ENCODE assay signal across 8 mouse cellular contexts in the genomic region with DNA sequence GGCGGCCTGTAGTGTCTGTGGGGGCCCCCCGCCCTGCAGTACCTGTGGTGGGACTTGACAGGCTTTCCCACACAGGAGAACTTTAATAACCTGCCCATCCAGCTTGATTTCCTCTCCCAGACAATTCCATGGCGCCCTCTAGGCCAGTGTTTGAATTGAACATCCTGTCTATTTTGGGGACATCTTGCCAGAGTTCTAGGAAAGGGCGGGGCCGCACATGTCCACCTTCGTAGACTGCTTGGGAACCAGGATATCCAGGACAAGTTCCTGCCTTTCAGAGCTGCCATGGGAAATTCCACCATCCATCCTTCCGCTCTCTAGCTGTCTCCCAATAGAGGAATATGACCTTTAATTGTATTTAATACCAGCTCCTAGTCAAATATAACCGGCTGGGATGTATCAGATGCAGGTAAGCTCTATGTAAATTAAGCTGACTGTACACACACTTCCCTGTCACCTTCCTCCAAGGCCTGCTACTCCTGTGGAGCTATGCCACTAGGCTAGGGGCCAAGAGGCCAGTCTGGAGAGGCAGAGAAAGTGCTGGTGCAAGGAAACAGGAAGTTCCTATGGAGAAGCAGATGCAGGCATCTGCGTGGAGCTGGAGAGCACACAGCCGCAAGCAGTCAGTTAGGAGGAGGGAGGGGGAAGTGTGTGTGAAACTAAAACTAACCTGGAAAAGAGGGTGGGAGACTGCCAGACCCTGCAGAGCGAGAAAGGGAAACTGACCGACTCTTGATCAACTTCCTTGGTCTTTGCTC. TPM values are rescaled to one million over a fixed set of nuclear protein-coding genes. Genes with fewer than 3 reads are reported as not detected.
DNase-seq lines count a peak whose midpoint lies in the region; ATAC-seq and TF ChIP-seq lines count a peak whose summit lies in the region.

No protein-coding gene starts in this region.

- H3K4me1 ChIP-seq in forebrain, embryonic 10.5 days, result peaks cover 21% of the 10 kb centered on the region
- H3K4me1 ChIP-seq in forebrain, embryonic 14.5 days (ENCODE audit: control insufficient read depth, insufficient read depth, low read length), result no peaks in the 10 kb centered on the region
- peaks cover 22% of the 10 kb centered on the region for H3K4me1 ChIP-seq in lung, embryonic 15.5 days
- H3K4me1 ChIP-seq in midbrain, postnatal 0 days (ENCODE audit: insufficient read depth, low read length), result no peaks in the 10 kb centered on the region

- H3K9me3 ChIP-seq in forebrain, embryonic 10.5 days, result no peaks in the 10 kb centered on the region
- no peaks in the 10 kb centered on the region for H3K9me3 ChIP-seq in forebrain, embryonic 14.5 days (replicated peaks; ENCODE audit: control insufficient read depth, low read length)
- no peaks in the 10 kb centered on the region for H3K9me3 ChIP-seq in lung, embryonic 15.5 days
- no peaks in the 10 kb centered on the region for H3K9me3 ChIP-seq in midbrain, postnatal 0 days (ENCODE audit: low read length)

- no peak for DNase-seq in forebrain, embryonic 10.5 days (ENCODE audit: extremely low spot score, low spot score)
- no peak for DNase-seq in forebrain, embryonic 14.5 days (ENCODE audit: low spot score)
- peak; percentile 7 for DNase-seq in brain, embryonic 14.5 days (ENCODE audit: low read depth)
- DNase-seq in kidney, adult 11 months, result peak; percentile 65
- no peak for DNase-seq in yolk sac, embryonic 10.5 days (ENCODE audit: low spot score)
- DNase-seq in midbrain, postnatal 0 days (ENCODE audit: low spot score), result no peak
- no peak for DNase-seq in cerebellum, postnatal 25 days

- H3K4me3 ChIP-seq in forebrain, embryonic 10.5 days, result no peak overlapping the region
- H3K4me3 ChIP-seq in forebrain, embryonic 14.5 days (ENCODE audit: low read depth, low read length), result no peak overlapping the region
- no peak overlapping the region for H3K4me3 ChIP-seq in lung, embryonic 15.5 days
- H3K4me3 ChIP-seq in midbrain, postnatal 0 days (ENCODE audit: low read depth, low read length), result no peak overlapping the region

- WGBS in forebrain, embryonic 10.5 days, result 88% methylated on average over 12 of the region's 12 CpGs
- 89% methylated on average over 12 of the region's 12 CpGs for WGBS in forebrain, embryonic 14.5 days
- 71% methylated on average over 12 of the region's 12 CpGs for WGBS in lung, embryonic 15.5 days
- WGBS in midbrain, postnatal 0 days, result 82% methylated on average over 12 of the region's 12 CpGs

- H3K36me3 ChIP-seq in forebrain, embryonic 10.5 days (replicated peaks), result peaks cover 35% of the 10 kb centered on the region
- peaks cover 20% of the 10 kb centered on the region for H3K36me3 ChIP-seq in forebrain, embryonic 14.5 days (ENCODE audit: control insufficient read depth, insufficient read depth, low read length)
- H3K36me3 ChIP-seq in lung, embryonic 15.5 days, result 0 out of 2 replicates have a peak, but pooled peaks cover 13% of the 10 kb centered on the region
- H3K36me3 ChIP-seq in midbrain, postnatal 0 days (ENCODE audit: insufficient read depth, low read length), result peaks cover 45% of the 10 kb centered on the region

- no peak overlapping the region for H3K4me2 ChIP-seq in forebrain, embryonic 14.5 days (ENCODE audit: low read length)
- H3K4me2 ChIP-seq in lung, embryonic 15.5 days, result no peak overlapping the region
- H3K4me2 ChIP-seq in midbrain, postnatal 0 days (ENCODE audit: low read depth, low read length, poor library complexity, severe bottlenecking), result no peak overlapping the region

- 0 out of 2 replicates have a peak overlapping the region, but pooled peaks have one; percentile 31 for H3K27ac ChIP-seq in forebrain, embryonic 10.5 days
- H3K27ac ChIP-seq in forebrain, embryonic 14.5 days (ENCODE audit: low read depth, low read length), result no peak overlapping the region
- H3K27ac ChIP-seq in lung, embryonic 15.5 days, result peak overlapping the region; percentile 54; the same call in 1 of the 2 replicates
- H3K27ac ChIP-seq in midbrain, postnatal 0 days (ENCODE audit: low read depth, low read length), result no peak overlapping the region

- no peaks in the 10 kb centered on the region for H3K27me3 ChIP-seq in forebrain, embryonic 10.5 days (ENCODE audit: poor library complexity, severe bottlenecking)
- no peaks in the 10 kb centered on the region for H3K27me3 ChIP-seq in forebrain, embryonic 14.5 days (replicated peaks; ENCODE audit: control insufficient read depth, insufficient read depth, low read length)
- H3K27me3 ChIP-seq in lung, embryonic 15.5 days, result no peaks in the 10 kb centered on the region
- no peaks in the 10 kb centered on the region for H3K27me3 ChIP-seq in midbrain, postnatal 0 days (ENCODE audit: insufficient read depth, low read length)

- H3K9ac ChIP-seq in forebrain, embryonic 14.5 days (ENCODE audit: low read length), result no peak overlapping the region
- no peak overlapping the region for H3K9ac ChIP-seq in lung, embryonic 15.5 days
- no peak overlapping the region for H3K9ac ChIP-seq in midbrain, postnatal 0 days (replicated peaks; ENCODE audit: low read length, poor library complexity, severe bottlenecking)

- TF ChIP-seq CTCF in brain, embryonic 14.5 days (IDR thresholded peaks at IDR 0.05; ENCODE audit: borderline replicate concordance, extremely low read depth, insufficient read depth, insufficient read length), result no peak
- TF ChIP-seq CTCF in midbrain, postnatal 0 days (IDR thresholded peaks at IDR 0.05), result no peak

- no peak for TF ChIP-seq POLR2A in brain, embryonic 14.5 days (IDR thresholded peaks at IDR 0.05; ENCODE audit: borderline replicate concordance, extremely low read depth, insufficient read depth, insufficient read length, poor library complexity, severe bottlenecking)

- ATAC-seq in forebrain, embryonic 14.5 days, result no peak
- no peak for ATAC-seq in lung, embryonic 15.5 days (ENCODE audit: borderline replicate concordance, extremely low read depth, low FRiP score, low TSS enrichment)
- no peak for ATAC-seq in midbrain, postnatal 0 days (ENCODE audit: low FRiP score)

RNA-seq across cellular contexts. Expression of a gene that starts 16.2 kb away (rescaled TPM):
- 27.1 and 27.8 TPM in 2 replicates for polyA plus RNA-seq in forebrain, embryonic 10.5 days (2016; fragmentation: Nextera tagmentation; extraction: Ambion mirVana)
- polyA plus RNA-seq in forebrain, embryonic 14.5 days (2014; fragmentation: Nextera tagmentation; extraction: Ambion mirVana), result 29.5 and 31.7 TPM in 2 replicates
- polyA plus RNA-seq in brain, embryonic 14.5 days (2012; rRNA removed), result 14.1 and 18.8 TPM in 2 replicates
- polyA plus RNA-seq in lung, embryonic 15.5 days (2015; fragmentation: Nextera tagmentation; extraction: Ambion mirVana), result 37.4 TPM in 2 replicates
- total RNA-seq in midbrain, postnatal 0 days (2014; rRNA removed), result 30.6 and 30.9 TPM in 2 replicates
- 26.5 and 28.1 TPM in 2 replicates for polyA plus RNA-seq in midbrain, postnatal 0 days (2015; fragmentation: Nextera tagmentation; extraction: Ambion mirVana)

RNA-seq across cellular contexts. Expression of a gene that starts 41.8 kb away (rescaled TPM):
- 0.50 and 0.60 TPM in 2 replicates for polyA plus RNA-seq in forebrain, embryonic 10.5 days (2016; fragmentation: Nextera tagmentation; extraction: Ambion mirVana)
- polyA plus RNA-seq in forebrain, embryonic 14.5 days (2014; fragmentation: Nextera tagmentation; extraction: Ambion mirVana), result 0.22 TPM in 1 of 2 replicates, not detected in the other
- 1.3 and 2.7 TPM in 2 replicates for polyA plus RNA-seq in brain, embryonic 14.5 days (2012; rRNA removed)
- 13.7 and 15.3 TPM in 2 replicates for polyA plus RNA-seq in lung, embryonic 15.5 days (2015; fragmentation: Nextera tagmentation; extraction: Ambion mirVana)
- 0.19 and 0.44 TPM in 2 replicates for total RNA-seq in midbrain, postnatal 0 days (2014; rRNA removed)
- polyA plus RNA-seq in midbrain, postnatal 0 days (2015; fragmentation: Nextera tagmentation; extraction: Ambion mirVana), result 0.67 and 1.0 TPM in 2 replicates

RNA-seq across cellular contexts. Expression of a gene that starts 45.2 kb away (rescaled TPM):
- polyA plus RNA-seq in forebrain, embryonic 10.5 days (2016; fragmentation: Nextera tagmentation; extraction: Ambion mirVana), result 7.3 and 7.4 TPM in 2 replicates
- 2.5 and 3.6 TPM in 2 replicates for polyA plus RNA-seq in forebrain, embryonic 14.5 days (2014; fragmentation: Nextera tagmentation; extraction: Ambion mirVana)
- polyA plus RNA-seq in brain, embryonic 14.5 days (2012; rRNA removed), result 3.2 and 7.0 TPM in 2 replicates
- polyA plus RNA-seq in lung, embryonic 15.5 days (2015; fragmentation: Nextera tagmentation; extraction: Ambion mirVana), result 16.7 and 19.9 TPM in 2 replicates
- total RNA-seq in midbrain, postnatal 0 days (2014; rRNA removed), result 10.0 and 10.5 TPM in 2 replicates
- 2.9 and 3.2 TPM in 2 replicates for polyA plus RNA-seq in midbrain, postnatal 0 days (2015; fragmentation: Nextera tagmentation; extraction: Ambion mirVana)

Comparison
In these comparisons a context has a peak if more than half of its experiments do, and no peak if none do; other contexts are left out.
1. H3K27ac ChIP-seq: peak in forebrain, embryonic 10.5 days (single experiment) and lung, embryonic 15.5 days (single experiment); none in forebrain, embryonic 14.5 days (single experiment) and midbrain, postnatal 0 days (single experiment).
2. DNase-seq: peak in brain, embryonic 14.5 days (single experiment) and kidney, adult 11 months (single experiment); none in forebrain, embryonic 10.5 days (single experiment), forebrain, embryonic 14.5 days (single experiment), yolk sac, embryonic 10.5 days (single experiment), midbrain, postnatal 0 days (single experiment) and cerebellum, postnatal 25 days (0 of 2).